In the genomic region with DNA sequence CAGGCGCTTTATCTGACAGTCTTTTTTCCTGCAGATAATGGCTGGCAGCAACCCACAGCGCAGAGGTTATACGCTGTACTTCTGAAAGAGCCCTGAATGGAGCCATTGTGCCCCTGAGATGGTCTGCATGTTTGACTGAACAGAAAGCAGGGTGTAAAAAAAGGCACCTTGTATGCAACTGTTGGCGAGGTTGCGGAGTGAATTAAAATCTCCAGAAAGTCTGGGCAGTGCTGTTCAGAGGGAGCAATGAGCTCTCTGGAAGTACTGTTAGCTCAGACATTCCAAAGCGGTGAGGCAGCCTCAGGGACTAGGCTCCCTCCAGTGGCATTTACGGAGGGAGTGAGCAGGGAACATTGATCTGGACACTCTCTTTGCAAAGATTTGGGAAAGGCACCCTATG, we compare ENCODE assay signal across 8 mouse cellular contexts. TPM values are rescaled to one million over a fixed set of nuclear protein-coding genes. Genes with fewer than 3 reads are reported as not detected.
DNase-seq lines count a peak whose midpoint lies in the region; ATAC-seq lines count a peak whose summit lies in the region.

No protein-coding gene starts in this region.

- ATAC-seq in heart, embryonic 11.5 days (replicated peaks; ENCODE audit: insufficient number of reproducible peaks, low FRiP score, low TSS enrichment) = peak; percentile 73
- peak; percentile 63 for ATAC-seq in limb, embryonic 13.5 days (ENCODE audit: low FRiP score, low read depth)
- peak; percentile 54 for ATAC-seq in neural tube, embryonic 14.5 days (ENCODE audit: low read depth)

- no peak overlapping the region for H3K9ac ChIP-seq in heart, embryonic 11.5 days (ENCODE audit: low read depth, low read length)
- no peak overlapping the region for H3K9ac ChIP-seq in limb, embryonic 13.5 days
- H3K9ac ChIP-seq in neural tube, embryonic 14.5 days (replicated peaks; ENCODE audit: low read depth, low read length) = no peak overlapping the region

- H3K27me3 ChIP-seq in heart, embryonic 11.5 days (ENCODE audit: control insufficient read depth, insufficient read depth, low read length) = peaks cover 13% of the 10 kb centered on the region; the same call in 1 of the 2 replicates
- H3K27me3 ChIP-seq in limb, embryonic 13.5 days = peaks cover 4% of the 10 kb centered on the region; the same call in 1 of the 2 replicates
- peaks cover 5% of the 10 kb centered on the region; the same call in 1 of the 2 replicates for H3K27me3 ChIP-seq in neural tube, embryonic 14.5 days (ENCODE audit: control insufficient read depth, insufficient read depth, low read length)

- no peaks in the 10 kb centered on the region for H3K9me3 ChIP-seq in heart, embryonic 11.5 days (replicated peaks; ENCODE audit: control insufficient read depth, low read length)
- H3K9me3 ChIP-seq in limb, embryonic 13.5 days = no peaks in the 10 kb centered on the region
- no peaks in the 10 kb centered on the region for H3K9me3 ChIP-seq in neural tube, embryonic 14.5 days (ENCODE audit: control insufficient read depth, low read length)

- peak; percentile 39 for DNase-seq in adrenal gland, adult 2 months
- DNase-seq in adrenal gland, postnatal 4 days (ENCODE audit: low spot score in 2 of 2) = no peak
- peak; percentile 49 for DNase-seq in embryo, embryonic 9.5 days (ENCODE audit: extremely low spot score)
- DNase-seq in spleen, adult 18-20 months = no peak
- no peak for DNase-seq in B cell, adult 2 months

- peak overlapping the region; percentile 55 for H3K4me2 ChIP-seq in heart, embryonic 11.5 days
- H3K4me2 ChIP-seq in limb, embryonic 13.5 days (replicated peaks) = peak overlapping the region; percentile 90
- H3K4me2 ChIP-seq in neural tube, embryonic 14.5 days (ENCODE audit: low read depth, low read length) = no peak overlapping the region

- H3K27ac ChIP-seq in heart, embryonic 11.5 days (ENCODE audit: low read depth, low read length) = peak overlapping the region; percentile 57
- peak overlapping the region; percentile 86 for H3K27ac ChIP-seq in limb, embryonic 13.5 days
- peak overlapping the region; percentile 2; the same call in 1 of the 2 replicates for H3K27ac ChIP-seq in neural tube, embryonic 14.5 days (ENCODE audit: low read depth, low read length)

- 18% methylated on average over 7 of the region's 7 CpGs for WGBS in heart, embryonic 11.5 days (ENCODE audit: insufficient replicate concordance)
- WGBS in limb, embryonic 13.5 days = 26% methylated on average over 7 of the region's 7 CpGs
- WGBS in neural tube, embryonic 14.5 days = 9% methylated on average over 7 of the region's 7 CpGs

- peaks cover 21% of the 10 kb centered on the region for H3K4me1 ChIP-seq in heart, embryonic 11.5 days (ENCODE audit: control insufficient read depth, insufficient read depth, low read length)
- H3K4me1 ChIP-seq in limb, embryonic 13.5 days = peaks cover 54% of the 10 kb centered on the region
- H3K4me1 ChIP-seq in neural tube, embryonic 14.5 days (ENCODE audit: control insufficient read depth, insufficient read depth, low read length) = peaks cover 3% of the 10 kb centered on the region; the same call in 1 of the 2 replicates

- H3K36me3 ChIP-seq in heart, embryonic 11.5 days (ENCODE audit: control insufficient read depth, insufficient read depth, low read length) = no peaks in the 10 kb centered on the region
- no peaks in the 10 kb centered on the region for H3K36me3 ChIP-seq in limb, embryonic 13.5 days
- no peaks in the 10 kb centered on the region for H3K36me3 ChIP-seq in neural tube, embryonic 14.5 days (ENCODE audit: control insufficient read depth, insufficient read depth, low read length)

- peak overlapping the region; percentile 22; the same call in 1 of the 2 replicates for H3K4me3 ChIP-seq in heart, embryonic 11.5 days (ENCODE audit: low read depth, low read length)
- H3K4me3 ChIP-seq in limb, embryonic 13.5 days = no peak overlapping the region
- H3K4me3 ChIP-seq in neural tube, embryonic 14.5 days (ENCODE audit: low read depth, low read length) = no peak overlapping the region

RNA-seq across cellular contexts. Expression of gene Plce1, which starts 2.0 kb away (rescaled TPM):
- total RNA-seq in adrenal gland, adult 2 months (2021) = 1 to 10 TPM; 5.9 to 8.9 TPM
- 0.81 TPM in 2 replicates for polyA plus RNA-seq in adrenal gland, adult 2 months (2012; rRNA removed)
- total RNA-seq in adrenal gland, postnatal 4 days (2021) = 10 to 100 TPM; 11.4 to 11.9 TPM
- polyA plus RNA-seq in heart, embryonic 11.5 days (2014; fragmentation: Nextera tagmentation; extraction: Ambion mirVana) = 6.1 and 6.3 TPM in 2 replicates
- polyA plus RNA-seq in limb, embryonic 13.5 days (2015; fragmentation: Nextera tagmentation; extraction: Ambion mirVana) = 9.4 and 10.1 TPM in 2 replicates
- polyA plus RNA-seq in neural tube, embryonic 14.5 days (2014; fragmentation: Nextera tagmentation; extraction: Ambion mirVana) = 3.9 and 5.2 TPM in 2 replicates

Comparison
In these comparisons a context has a peak if more than half of its experiments do, and no peak if none do; other contexts are left out.
1. DNase-seq: peak in adrenal gland, adult 2 months (single experiment) and embryo, embryonic 9.5 days (single experiment); none in adrenal gland, postnatal 4 days (0 of 2), spleen, adult 18-20 months (0 of 2) and B cell, adult 2 months (0 of 2).
2. H3K27ac ChIP-seq: peak in every context shown above with its lines; median percentile 86 in limb, embryonic 13.5 days; 57 in heart, embryonic 11.5 days; 2 in neural tube, embryonic 14.5 days.
3. Peak in every context shown above with its lines, with median percentiles within 50 percentile points of each other: ATAC-seq.